Mouse (Mus musculus) heart, adult 11 months (tissue): ENCODE data around the gene Cd48.
"Not testable (repeated sequence)": the region's sequence is repeated elsewhere in the genome, so short reads cannot be mapped to it uniquely, and the experiment has no call there.

Source experiments
- DNase-seq: peaks from one replicate; pipeline ENCODE4 v3.0.0; 2022

The Cd48 gene

GRCm38 (mm10) chr1:171698983-171699382 lies 17.2 kb downstream of the Cd48 start:
- DNase-seq: peak; percentile 88

DNA sequence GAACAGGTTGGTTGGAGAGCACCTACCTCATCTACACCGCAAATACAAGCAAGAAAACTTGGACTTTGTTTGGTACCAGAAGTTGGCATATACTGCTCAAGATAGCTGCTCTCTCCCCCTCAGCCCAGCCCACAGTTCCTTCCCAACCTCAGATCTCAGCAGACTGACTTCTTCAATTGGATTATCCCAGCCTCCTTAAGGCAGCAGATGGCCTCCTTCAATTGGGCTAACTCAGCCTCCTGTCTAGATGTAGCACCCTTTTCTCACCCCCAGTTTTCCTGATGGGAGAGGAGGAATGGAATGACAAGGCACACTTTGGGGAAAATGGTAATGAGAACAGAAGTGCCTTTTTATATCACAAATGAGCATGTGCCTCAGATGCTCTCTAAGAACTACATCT lies 31.9 kb downstream of the Cd48 start:
- not testable (repeated sequence) for DNase-seq

- no peak for DNase-seq
Observed at GRCm38 (mm10) chr1:171715434-171715833, 33.6 kb downstream of the Cd48 start.

DNA sequence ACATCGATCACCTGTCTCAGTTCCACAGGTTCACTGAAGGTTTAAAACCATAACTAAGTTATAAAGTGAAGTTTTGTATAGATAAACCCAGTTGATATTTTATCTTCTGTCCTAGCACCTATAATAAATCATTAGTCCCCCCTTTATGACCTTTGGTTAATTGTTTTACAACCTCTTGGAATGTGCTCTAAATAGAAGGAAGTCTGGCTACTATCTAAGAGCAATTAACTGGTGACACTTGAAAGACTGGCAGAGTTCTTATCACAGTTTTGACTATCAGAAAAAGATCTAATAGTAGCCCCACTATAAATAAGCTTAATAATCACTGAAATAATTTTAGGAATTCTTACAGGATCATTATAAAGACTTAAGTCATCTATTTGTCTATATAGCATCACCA lies 34.4 kb downstream of the Cd48 start:
- no peak for DNase-seq

DNA sequence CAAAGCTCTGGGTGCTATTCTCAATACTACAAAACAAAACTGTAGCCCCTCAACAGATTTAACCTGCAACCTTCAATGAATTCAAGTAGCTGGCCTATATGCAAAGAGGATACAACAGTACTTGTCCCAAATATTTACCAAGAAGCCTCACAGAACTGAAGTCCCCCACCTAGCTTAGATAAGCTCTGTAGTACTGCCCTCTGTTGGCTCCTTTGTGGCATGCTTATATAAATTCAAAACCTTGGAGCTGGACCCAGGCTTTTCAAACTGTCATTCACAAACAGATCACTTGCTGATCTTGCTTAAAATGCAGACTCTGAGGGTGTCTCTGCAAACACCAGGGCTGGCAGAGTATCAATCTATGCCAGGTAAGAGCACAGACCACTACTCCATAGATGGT lies 49.4 kb downstream of the Cd48 start:
- DNase-seq: no peak

DNA sequence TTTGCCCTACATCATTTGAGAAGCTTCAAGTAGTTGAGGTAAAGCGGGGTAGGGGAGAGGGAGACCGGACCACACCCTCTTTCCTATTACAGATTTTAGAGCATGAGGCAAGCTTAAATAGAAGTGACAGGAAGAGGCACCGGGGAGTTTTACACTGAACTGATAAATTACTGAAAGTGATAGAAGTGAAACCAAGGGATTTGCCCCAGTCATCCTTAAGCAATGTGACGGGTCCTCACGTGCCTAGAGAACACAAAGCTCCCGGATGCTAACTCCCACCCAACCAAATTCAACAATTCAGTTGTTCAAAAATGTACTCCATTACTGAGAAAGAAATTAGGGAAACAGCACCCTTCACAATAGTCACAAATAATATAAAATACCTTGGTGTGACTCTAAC lies 53.1 kb downstream of the Cd48 start:
- no peak for DNase-seq

DNA sequence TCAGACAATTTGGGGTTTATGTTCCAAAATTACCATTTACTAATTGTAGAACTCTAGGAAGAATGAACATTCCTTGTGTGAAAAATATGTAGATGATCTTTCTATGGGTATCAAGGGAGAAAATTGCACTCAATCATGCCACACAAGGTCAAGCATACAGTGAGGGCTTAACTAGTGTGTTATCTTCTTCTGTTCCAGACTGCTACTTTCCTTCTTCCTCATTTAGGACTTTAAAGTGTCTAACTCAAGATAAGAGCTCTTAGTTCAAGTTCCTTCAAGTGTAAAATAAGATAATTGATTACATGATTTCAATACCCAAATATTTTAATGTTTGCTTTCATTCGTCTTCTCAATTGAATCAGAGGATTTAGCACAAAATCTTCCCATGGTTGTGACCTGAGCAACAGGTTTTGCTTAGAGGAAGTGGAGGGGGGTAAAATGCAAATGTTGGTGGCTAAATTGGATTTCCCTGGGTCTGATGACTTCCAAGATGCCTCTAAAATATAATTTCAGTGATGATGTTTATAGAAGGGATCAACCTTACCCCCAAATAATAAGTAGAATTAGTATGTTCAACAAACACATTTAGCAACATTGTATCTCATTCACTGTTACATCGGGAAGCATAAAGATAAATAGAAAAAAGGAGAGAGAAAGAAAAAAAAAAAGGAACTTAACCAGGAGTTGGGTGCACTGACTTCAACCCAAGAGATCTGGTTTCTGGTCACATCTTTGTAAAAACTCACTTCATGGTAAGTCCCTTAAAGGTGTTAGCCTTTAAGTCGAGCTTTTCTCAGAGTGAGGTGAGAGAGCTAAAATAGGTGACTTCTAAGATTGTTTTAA lies 66.5 kb downstream of the Cd48 start:
- DNase-seq: no peak
